Mouse (Mus musculus) lung, adult 18-20 months (tissue): ENCODE results near the gene Mtus2.

ENCODE experiments used
- DNase-seq, 2 experiments: peaks; one replicate each; pipeline ENCODE4 v3.0.0; 2022; ENCODE audit warnings: mixed read lengths in 2 of 2

The Mtus2 gene

DNA sequence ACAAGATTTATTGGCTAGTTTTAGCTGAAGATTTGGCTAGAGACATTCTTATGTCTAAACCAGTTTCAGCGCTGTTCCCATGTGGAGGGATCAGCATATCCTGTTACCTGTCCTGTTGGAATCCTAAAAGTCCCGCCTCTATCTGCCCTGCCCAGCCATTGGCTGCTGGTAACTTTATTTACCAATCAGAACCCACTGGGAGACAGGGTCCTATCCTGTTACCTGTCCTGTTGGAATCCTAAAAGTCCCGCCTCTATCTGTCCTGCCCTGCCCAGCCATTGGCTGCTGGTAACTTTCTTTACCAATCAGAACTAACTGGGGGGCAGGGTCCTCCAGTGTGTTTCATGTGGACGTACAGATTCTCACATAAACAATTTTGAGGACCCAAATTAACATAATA is 234.3 kb downstream of the Mtus2 start:
- DNase-seq: no peak

DNA sequence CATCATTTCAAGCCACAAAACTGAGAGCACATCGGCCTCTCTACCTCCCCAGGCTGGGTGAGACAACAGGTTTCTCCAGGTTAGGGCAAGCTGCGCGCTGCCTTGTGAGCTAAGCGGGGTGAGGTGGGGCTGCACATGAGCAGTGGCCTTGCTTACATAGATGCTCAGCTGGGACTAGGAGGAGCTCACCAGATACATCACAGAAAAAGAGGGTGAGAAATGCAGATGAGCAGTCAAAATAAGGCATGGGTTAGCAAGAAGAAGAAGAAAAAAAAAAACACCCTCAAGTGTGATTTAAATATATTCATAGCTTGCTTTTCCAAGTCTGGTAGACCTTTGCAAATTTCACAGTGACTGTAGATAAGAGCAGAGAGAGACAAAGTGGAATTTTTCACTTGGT is 254.7 kb downstream of the Mtus2 start:
- DNase-seq: no peak

DNA sequence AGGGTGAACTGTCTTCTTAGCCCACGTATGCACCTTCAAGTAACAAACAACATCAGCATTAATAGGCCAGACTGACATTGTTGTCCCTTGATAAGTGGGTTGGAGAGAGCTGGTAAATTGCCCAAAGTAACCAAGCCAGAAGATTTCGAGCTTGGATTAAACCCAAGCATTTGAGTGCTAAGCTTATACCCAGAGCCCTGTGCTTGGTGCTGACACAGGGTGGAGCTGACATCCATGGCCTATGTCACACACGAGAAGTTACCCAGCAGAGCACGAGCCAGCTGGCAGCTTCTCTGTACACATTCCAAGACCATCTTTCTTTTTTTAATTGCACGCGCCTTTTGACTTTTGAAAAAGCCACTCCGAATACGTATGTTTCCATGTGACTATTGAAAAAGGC is 259.7 kb downstream of the Mtus2 start:
- no peak for DNase-seq

DNA sequence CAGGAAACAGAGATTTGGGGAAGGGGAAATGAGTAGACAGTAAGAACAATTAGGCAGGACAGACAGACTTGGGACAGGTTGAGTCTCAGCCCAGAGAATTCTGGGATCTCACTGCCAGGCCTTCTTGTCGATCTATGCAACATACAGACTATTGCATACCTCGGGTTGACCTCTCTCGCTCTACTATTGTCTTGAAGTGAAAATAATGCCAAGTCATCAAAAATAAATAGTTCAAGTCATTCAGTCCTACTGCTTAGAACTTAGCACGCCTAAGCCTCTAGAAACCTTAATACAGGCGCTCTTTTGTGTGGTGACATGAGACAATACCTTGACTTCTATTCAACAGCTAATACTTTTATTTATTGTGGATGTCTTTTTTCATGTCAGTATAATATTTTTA is 265.8 kb downstream of the Mtus2 start:
- DNase-seq: no peak

DNA sequence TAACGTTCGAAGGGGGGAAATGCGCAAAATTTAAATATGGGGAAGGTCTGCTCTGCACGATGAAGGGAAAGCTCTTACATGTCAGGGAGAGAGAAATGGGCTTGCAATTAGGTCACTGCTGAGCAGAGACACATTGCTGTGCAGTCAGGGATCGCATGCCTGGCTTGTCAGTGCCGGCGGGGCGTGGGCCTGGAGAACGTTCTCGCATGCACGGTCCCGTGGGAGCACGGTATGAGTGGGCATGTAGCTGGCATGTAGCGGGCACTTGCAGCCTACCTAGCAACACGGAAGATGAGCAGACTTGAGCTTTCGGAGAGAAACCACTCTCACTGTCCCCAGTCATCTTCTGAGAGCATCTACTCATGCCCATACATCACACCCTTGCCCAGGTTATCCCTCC is 266.9 kb downstream of the Mtus2 start:
- DNase-seq: no peak

DNA sequence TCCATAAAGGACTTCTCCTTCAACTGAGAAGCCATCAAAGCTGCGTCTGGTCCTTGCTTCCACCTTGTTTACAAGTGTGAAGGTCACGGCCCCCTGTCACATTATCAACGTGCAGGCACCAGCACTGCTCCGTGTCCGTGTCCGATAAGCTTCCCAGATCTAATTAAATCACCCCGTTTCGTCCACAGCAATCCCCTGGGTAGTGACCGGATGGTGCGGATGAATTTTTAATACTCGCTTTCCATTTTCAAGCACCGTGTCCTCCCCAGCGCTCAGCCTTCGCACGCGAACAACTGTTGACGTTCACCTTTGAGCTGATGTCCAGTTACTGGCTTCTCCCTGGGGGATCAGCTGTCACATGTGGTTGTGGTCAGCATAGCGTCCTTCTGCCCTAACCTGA is 276.6 kb downstream of the Mtus2 start:
- DNase-seq: no peak

DNA sequence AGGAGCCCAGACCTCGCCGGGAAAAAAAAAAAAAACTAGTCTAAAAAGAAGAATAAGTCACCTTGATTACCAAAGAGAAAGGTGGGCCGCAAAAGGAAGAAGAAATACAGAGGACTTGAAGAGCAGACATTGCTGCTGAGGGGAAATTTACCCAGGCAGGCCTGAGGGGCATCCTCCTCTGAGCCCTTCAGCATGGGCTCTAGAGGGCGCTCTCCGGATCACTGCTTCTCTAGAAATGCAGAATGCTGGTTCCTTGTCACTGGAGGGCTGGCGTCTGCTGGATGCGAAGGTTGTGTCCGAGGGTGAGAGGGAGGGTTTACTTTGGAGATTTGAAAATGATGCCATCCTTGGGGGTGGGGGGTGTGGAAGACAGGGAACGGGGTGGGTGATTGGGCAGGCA is 279.5 kb downstream of the Mtus2 start:
- peak in 1 of 2 experiments; percentile 2 for DNase-seq

DNA sequence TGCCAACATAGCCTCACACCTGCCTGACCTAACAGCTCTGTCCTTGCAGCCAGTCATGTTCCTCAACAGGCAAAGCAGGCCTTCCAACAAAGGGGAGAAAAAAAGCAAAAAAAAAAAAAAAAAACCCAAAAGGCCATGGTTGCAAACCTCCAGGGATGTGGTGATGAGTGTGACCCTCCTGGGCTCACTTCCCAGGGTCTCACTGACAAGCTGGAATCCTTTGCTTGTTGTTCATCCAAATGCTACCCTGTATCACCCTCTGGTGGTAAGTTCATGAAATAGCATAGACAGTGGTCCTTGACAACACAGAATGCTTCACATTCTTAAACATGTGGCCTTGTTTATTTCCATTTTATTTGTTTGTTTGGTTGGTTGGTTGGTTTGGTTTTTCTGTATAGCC is 281.9 kb downstream of the Mtus2 start:
- DNase-seq: no peak

DNA sequence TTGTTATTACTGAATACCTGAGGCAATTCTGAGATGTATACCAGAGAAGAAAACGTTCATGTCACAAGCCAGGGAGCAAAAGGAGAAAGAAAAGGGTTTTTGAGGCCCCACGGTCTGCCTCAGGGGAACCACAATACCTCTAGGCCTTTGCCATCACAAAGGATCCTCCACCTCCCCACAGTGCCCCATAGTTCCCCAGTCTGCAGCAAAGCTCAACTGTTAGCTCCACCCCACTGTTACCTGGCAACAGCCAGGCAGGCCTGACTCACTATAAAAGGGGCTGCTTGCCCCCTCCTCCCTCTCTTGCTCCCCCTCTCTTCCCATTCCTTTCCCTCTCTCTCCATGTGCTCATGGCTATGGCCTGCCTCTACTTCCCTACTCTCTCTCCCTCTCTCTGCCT is 282.6 kb downstream of the Mtus2 start:
- no peak for DNase-seq

DNA sequence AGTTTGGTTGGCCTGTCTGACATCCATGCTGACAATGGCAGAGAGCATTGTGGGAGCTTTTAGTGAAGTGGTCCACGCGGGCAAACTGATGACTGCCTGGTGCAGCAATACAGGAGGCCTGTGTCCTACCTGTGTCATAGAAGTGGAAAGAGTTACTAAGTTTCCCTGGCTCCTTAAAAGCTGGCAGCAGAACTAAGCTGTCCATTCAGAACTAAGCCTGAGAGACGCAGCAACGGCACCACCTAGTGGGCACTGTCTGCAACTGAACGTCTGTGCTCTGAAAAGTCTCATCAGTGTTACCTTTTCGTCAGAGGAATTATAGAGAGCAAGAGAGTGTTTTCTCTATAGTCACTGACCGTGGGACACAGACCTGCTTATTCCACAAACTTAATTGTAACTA is 284.8 kb downstream of the Mtus2 start:
- DNase-seq: peak; percentile 47 to 59

DNA sequence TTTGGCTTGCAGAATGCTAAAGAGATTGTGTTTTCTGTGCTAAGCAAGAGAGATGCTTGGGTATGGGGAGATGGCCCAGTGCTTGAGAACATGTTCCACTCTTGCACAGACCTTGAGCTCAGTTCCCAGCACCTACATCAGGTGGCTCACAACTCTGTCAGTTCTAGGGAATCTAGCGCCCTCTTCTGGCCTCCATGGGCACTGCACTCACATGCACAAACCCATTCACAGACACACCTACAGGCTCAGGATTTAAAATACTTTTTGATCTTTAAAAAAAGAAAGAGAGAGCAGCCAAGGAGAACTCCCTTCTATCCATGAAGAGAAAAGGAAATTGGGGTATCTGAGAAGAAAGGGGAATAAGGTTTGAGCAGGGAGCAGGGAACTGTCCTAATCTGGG is 287.4 kb downstream of the Mtus2 start:
- DNase-seq: no peak

DNA sequence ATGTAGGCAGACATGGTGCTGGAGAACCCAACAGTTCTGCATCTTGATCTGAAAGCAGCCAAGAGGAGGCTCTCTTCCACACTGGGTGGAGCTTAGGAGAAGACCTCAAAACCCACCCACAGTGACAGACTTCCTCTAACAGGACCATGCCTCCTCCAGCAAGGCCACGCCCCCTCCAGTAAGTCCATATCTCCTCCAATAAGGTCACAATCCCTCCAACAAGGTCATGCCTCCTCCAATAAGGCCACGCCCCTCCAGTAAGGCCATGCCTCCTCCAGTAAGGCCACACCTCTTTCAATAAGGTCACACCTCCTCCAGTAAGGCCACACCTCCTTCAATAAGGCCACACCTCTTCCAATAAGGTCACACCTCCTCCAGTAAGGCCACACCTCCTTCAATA is 288.3 kb downstream of the Mtus2 start:
- no peak for DNase-seq

DNA sequence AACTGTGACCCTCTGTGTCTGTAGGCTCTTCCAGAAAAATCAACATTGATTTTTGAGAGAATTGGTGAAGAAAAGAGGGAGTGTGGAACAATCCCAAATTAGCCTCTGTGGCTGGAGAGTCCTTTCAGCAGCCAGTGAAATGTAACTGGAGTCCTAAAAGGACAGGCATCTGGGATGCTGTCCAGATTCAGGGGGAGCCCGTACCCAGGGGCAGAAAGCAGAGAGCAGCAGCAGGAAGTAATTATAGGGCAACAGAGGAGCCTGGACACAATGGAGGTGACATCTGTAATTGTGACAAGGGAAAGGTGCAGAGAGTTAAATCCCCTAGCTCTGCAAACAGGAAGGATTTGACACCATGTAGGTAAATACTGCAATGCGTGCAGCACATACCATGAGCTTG is 291.1 kb downstream of the Mtus2 start:
- no peak for DNase-seq

DNA sequence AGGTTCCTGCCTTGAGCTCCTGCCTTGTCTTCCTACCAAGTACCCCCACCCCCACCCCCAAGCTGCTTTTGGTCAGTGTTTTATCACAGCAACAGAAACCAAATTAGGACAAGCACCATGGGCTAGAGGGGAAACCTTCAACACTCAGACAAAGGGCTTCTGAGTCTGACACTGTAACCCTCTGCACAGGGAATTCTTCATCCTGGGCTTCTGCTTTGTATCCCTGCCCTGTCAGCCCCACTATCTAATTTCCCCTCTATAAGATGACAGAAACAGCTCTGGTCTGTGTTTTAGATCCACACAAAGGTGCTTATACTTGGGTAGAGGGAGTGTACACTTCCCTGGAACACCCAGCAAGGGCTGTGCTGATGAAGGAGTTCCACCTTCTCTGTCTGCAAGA is 294.7 kb downstream of the Mtus2 start:
- DNase-seq: no peak

DNA sequence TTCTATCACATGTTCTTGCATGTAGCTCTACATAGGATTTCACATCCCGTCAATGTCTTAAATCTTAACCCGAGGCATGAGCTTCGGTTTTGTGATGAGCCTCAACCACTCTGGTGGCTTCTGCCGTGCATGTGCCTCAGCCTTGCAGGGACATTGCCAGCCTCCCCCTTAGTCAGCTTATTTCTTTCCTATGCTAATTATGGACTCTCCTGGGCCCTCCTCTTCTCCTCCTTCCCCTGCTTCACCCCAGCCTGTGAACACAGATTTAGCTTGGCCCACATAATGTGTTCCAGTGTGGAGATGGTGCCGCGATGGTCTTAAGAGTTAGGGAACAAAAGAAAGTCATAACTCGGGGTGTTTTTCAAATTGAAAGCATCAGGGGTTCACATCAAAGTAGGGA is 304.9 kb downstream of the Mtus2 start:
- no peak for DNase-seq

DNA sequence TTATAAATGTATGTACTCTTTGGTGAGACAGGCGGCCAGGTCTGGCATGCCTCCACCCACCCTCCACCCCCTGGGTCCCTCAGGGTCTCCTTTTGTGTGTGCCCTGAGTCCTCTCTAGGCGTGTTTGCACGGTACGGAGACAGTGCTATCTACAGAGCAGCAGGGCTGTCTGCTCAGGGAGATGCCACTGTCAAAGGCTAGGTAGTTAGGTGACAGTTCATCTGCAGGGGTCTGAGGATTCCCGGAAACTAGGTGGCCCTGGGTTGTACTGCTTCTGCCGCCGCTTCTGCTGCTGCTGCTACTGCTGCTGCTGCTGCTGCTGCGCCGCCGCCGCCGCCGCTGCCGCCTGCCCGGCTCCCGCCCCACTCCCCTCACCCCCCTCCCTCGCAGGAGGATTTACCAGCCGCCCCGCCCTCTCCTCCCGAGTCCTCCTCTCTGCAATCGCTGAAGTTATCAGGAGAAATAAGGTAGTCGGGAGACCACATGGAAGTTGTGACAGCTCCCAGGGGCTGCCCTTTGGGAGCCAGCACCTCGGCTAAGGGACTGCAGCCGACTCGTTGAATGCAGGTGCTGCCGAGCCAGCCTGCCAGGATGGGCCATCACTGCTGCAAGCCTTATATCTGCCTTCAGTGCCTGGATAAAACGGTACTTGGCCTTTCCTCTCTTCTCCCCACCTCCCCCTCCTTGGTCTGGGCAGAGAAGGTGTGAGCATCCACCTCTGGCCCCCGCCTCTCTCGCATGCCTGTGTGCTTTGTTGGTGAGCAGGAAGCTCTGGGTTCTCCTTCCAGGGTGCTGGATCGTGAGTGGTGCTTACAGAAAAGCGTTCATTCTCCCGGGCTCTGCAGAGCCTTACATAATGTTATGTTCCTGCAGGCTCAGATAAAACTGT is 307.9 kb downstream of the Mtus2 start:
- DNase-seq: peak; percentile 5 to 26

DNA sequence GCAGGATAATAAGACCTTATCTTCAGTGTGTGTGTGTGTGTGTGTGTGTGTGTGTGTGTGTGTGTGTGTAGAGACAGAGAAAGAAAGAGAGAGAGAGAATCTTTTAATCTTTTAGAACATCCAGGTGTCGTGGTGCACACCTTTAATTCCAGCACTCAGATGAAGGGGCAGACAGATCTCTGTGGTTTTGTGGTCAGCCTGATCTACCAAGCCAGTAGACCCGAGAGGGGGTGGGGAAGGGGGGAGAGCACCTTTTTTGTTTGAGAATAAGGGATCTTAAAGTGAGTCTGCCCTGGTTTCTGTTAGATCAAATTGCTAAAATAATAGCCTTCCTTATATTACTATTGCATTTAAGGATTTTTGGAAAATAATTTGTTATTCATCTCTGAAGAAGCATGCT is 309.7 kb downstream of the Mtus2 start:
- DNase-seq: no peak

DNA sequence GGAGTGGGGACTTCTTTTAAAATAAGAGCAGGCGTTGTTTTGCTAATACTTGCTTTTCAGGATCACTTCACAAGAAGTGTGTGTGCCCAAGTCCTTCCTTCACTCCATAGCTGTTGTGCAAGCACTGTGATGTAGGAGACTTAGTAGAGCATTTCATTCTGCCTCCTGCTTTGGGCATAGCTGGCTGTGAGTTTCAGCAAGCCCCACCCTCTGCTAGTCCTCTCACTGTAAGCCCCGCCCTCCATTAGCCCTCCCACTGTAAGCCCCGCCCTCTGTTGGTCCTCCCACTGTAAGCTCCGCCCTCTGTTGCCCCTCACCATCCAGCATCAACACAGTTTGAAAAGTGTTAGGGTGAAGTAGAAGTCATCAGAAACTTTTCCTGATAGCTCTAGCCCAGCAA is 310.3 kb downstream of the Mtus2 start:
- DNase-seq: peak in 1 of 2 experiments; percentile 19

DNA sequence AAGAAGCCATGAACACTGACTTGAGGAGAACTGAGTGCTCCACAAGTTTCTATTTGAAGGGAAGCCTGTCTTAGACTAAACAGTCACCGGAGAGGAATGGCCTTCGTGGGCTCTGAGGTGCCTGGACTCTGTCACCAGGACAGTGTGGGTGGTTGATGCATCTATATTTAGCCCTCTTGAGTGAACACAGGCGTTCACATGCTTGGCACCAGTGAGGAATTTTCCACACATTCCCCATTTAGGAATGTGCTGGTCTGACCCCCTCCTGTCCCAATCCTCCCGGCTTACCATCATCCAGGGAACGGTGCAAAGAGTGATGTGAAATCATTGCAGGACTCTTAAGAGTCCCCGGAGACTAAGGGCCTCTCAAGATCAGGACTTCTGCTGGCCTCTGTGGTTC is 314.9 kb downstream of the Mtus2 start:
- no peak for DNase-seq

DNA sequence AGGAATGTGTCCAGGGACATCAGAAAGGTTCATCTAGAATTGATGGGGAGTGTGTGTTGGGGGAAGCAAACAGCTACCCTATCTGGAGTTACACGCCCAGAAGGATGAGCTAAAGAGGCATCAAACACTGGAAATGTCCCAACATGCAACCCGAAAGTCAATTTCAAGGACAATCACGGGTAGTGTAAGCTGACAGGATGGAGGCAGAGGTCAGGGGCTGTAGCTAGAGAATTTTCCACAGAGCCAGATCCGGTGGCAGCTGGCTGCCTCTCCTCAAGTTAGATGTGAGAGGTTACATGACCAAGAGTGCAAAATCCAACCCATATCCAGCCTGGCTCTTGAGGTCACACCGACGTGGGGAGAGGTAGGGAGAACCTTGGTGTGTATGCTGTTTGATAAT is 315.7 kb downstream of the Mtus2 start:
- DNase-seq: no peak

DNA sequence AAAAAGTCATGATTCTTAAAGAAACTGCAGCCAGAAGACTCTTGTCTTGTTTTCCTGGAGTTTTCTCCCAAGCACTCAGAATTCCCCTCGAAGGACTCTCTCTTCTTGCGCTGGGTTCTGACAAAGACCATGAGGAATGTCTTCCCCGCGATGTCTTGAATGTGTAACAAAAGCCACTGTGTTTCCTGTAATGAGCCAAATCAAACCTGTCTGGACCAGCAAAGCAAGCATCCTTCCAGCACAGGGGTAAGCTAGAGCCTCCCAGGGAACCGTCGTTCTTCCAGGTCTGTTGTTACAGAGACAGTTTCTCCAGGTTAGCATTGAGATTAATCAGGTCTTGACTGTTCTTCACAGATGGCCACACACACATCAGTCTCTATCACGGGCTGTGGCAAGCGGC is 321.1 kb downstream of the Mtus2 start:
- no peak for DNase-seq

DNA sequence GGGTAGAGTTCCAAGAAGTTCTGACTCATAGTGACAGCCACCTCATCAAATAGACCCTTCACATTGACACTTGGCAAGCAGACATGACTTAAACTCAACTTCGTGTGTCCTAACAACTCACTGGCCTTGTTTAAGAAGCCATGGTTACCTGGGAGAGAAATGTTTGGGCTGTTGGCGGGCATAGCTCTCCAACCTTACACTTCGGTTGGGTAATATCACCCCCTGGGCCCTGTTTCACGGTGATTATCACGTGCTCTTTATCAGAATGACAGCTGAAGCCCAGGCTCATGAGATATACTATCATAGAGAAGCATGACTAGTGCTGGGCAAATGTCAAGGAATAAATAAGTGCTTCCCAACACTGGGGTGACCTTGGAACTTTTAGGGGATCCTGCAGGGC is 323.2 kb downstream of the Mtus2 start:
- DNase-seq: no peak

DNA sequence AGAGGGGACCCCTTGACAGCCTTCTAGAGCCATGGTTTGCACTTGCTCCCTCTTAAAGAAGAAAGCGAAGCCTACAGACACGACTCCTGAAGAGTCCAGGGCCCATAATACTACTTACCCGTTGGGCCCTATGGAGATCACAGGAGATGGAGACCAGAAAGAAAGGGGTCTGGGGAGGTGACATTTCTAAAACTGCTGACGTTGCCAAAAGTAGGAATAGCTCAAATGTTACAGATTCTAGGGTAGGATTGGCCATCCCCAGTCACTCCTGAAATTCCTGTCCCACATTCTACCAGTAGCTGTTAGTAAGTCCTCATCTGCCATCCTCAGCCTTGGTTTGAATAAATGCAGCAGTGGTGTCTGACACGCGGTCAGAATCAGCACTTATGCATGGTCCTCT is 325.0 kb downstream of the Mtus2 start:
- no peak for DNase-seq

DNA sequence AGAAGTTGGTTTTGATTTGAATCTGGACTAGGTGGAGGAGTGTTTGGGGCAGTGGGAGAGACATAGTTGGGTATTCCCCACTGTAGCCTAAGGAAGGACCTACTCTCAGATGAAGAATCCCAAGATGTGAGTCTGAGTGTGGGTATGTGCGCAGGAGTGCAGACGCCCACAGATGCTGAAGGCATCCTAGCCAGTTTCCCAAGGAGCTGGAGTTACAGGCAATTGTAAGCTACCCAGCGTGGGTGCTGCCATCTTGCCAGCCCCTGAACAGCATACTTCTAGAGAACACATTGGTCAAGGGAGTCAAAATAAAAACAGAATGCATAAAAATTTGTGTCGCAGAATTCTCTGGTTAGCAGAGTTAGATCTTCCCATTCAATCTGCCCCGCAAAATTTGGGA is 325.5 kb downstream of the Mtus2 start:
- DNase-seq: no peak

DNA sequence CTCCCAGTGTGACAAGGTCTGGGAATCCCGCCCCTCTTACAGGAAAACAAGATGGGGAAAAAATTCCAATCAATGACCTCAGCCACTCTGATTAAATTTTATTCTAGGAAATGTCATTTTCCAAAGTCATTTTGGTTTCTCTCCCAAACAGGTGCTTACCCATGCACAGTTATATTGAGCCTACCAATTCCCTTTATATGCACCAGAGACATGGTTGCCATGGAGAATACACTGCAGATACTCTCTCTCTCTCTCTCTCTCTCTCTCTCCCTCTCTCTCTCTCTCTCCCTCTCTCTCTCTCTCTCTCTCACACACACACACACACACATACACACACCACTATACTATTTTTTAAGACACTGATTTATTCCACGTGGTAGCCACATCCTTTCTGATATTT is 326.1 kb downstream of the Mtus2 start:
- DNase-seq: no peak
